Comparison of ENCODE assay signal across 8 mouse cellular contexts in genomic region chr16:78376745-78377570, GRCm38 (mm10). TPM values are rescaled to one million over a fixed set of nuclear protein-coding genes. Genes with fewer than 3 reads are reported as not detected.
DNase-seq lines count a peak whose midpoint lies in the region; ATAC-seq and TF ChIP-seq lines count a peak whose summit lies in the region.

TSS of gene Btg3 (minus strand) at chr16:78377192.

- H3K36me3 ChIP-seq in E14TG2a.4 (ENCODE audit: insufficient read depth, low read length), result peaks cover 11% of the 10 kb centered on the region
- H3K36me3 ChIP-seq in forebrain, embryonic 12.5 days (replicated peaks), result 0 out of 2 replicates have a peak, but pooled peaks cover 4% of the 10 kb centered on the region
- H3K36me3 ChIP-seq in heart, postnatal 0 days (replicated peaks; ENCODE audit: control insufficient read depth, insufficient read depth, low read length), result peaks cover 11% of the 10 kb centered on the region
- H3K36me3 ChIP-seq in liver, embryonic 16.5 days (ENCODE audit: control insufficient read depth, insufficient read depth), result peaks cover 3% of the 10 kb centered on the region; the same call in 1 of the 2 replicates
- 0 out of 2 replicates have a peak, but pooled peaks cover 10% of the 10 kb centered on the region for H3K36me3 ChIP-seq in neural tube, embryonic 13.5 days
- H3K36me3 ChIP-seq in testis, adult 2 months (ENCODE audit: control insufficient read depth, insufficient read depth, low read length), result no peaks in the 10 kb centered on the region

- ATAC-seq in forebrain, embryonic 12.5 days (ENCODE audit: low FRiP score), result peak; percentile 97
- ATAC-seq in heart, postnatal 0 days (ENCODE audit: insufficient read depth, low read depth), result peak; percentile 95
- ATAC-seq in liver, embryonic 16.5 days (ENCODE audit: low read depth), result peak; percentile 96
- ATAC-seq in neural tube, embryonic 13.5 days (ENCODE audit: low read depth), result peak; percentile 97

- peaks cover 31% of the 10 kb centered on the region for H3K4me1 ChIP-seq in E14TG2a.4 (replicated peaks; ENCODE audit: low read depth, low read length)
- peaks cover 17% of the 10 kb centered on the region for H3K4me1 ChIP-seq in forebrain, embryonic 12.5 days
- no peaks in the 10 kb centered on the region for H3K4me1 ChIP-seq in heart, postnatal 0 days (ENCODE audit: control insufficient read depth, insufficient read depth)
- peaks cover 10% of the 10 kb centered on the region for H3K4me1 ChIP-seq in liver, embryonic 16.5 days (ENCODE audit: control insufficient read depth, low read depth, low read length)
- H3K4me1 ChIP-seq in neural tube, embryonic 13.5 days (replicated peaks), result peaks cover 26% of the 10 kb centered on the region
- peaks cover 9% of the 10 kb centered on the region for H3K4me1 ChIP-seq in testis, adult 2 months (ENCODE audit: control insufficient read depth, insufficient read depth, low read length)

- 2% methylated on average over 55 of the region's 57 CpGs for WGBS in forebrain, embryonic 12.5 days
- 3% methylated on average over 47 of the region's 57 CpGs for WGBS in heart, postnatal 0 days
- 4% methylated on average over 39 of the region's 57 CpGs for WGBS in liver, embryonic 16.5 days (ENCODE audit: insufficient replicate concordance)
- whole genome bisulfite sequencing in neural tube, embryonic 13.5 days, result 3% methylated on average over 41 of the region's 57 CpGs

- no peak for TF ChIP-seq EP300 in heart, postnatal 0 days (IDR thresholded peaks at IDR 0.05; ENCODE audit: low read depth)

- peak within 1 kb of the TSS; percentile 68 for H3K4me2 ChIP-seq in forebrain, embryonic 12.5 days
- H3K4me2 ChIP-seq in heart, postnatal 0 days (ENCODE audit: low read depth, low read length), result peak within 1 kb of the TSS; percentile 63
- peak within 1 kb of the TSS; percentile 93 for H3K4me2 ChIP-seq in liver, embryonic 16.5 days (ENCODE audit: low read depth, low read length)
- H3K4me2 ChIP-seq in neural tube, embryonic 13.5 days, result peak within 1 kb of the TSS; percentile 62

- H3K4me3 ChIP-seq in E14TG2a.4 (replicated peaks; ENCODE audit: low read length), result peak within 1 kb of the TSS; percentile 91
- peak within 1 kb of the TSS; percentile 91 for H3K4me3 ChIP-seq in forebrain, embryonic 12.5 days (replicated peaks)
- H3K4me3 ChIP-seq in heart, postnatal 0 days (ENCODE audit: low read depth, low read length), result peak within 1 kb of the TSS; percentile 65
- H3K4me3 ChIP-seq in liver, embryonic 16.5 days (ENCODE audit: low read depth, low read length), result peak within 1 kb of the TSS; percentile 80
- H3K4me3 ChIP-seq in neural tube, embryonic 13.5 days, result peak within 1 kb of the TSS; percentile 73
- H3K4me3 ChIP-seq in testis, adult 2 months (ENCODE audit: control insufficient read depth, low read depth, low read length), result peak within 1 kb of the TSS; percentile 84

- H3K27me3 ChIP-seq in E14TG2a.4 (ENCODE audit: insufficient read depth, low read length), result peaks cover 17% of the 10 kb centered on the region
- 0 out of 2 replicates have a peak, but pooled peaks cover 3% of the 10 kb centered on the region for H3K27me3 ChIP-seq in forebrain, embryonic 12.5 days
- H3K27me3 ChIP-seq in heart, postnatal 0 days (ENCODE audit: control insufficient read depth, insufficient read depth, low read length), result no peaks in the 10 kb centered on the region
- H3K27me3 ChIP-seq in liver, embryonic 16.5 days (ENCODE audit: control insufficient read depth, insufficient read depth, low read depth, low read length), result no peaks in the 10 kb centered on the region
- H3K27me3 ChIP-seq in neural tube, embryonic 13.5 days, result no peaks in the 10 kb centered on the region
- H3K27me3 ChIP-seq in testis, adult 2 months (ENCODE audit: control insufficient read depth, insufficient read depth, low read length), result no peaks in the 10 kb centered on the region

- TF ChIP-seq POLR2A in testis, adult 2 months (IDR thresholded peaks at IDR 0.05; ENCODE audit: control insufficient read depth, low read depth, low read length), result no peak; the same call in 1 of the 2 replicates

- DNase-seq in c-Kit-positive CD71-positive TER-119-positive erythroid progenitor cells, embryonic 14.5 days (ENCODE audit: low spot score), result peak; percentile 86
- DNase-seq in heart, postnatal 0 days (ENCODE audit: low spot score), result peak; percentile 94
- peak; percentile 90 to 95 for DNase-seq in kidney, postnatal 4 days

- peak within 1 kb of the TSS; percentile 86 for H3K9ac ChIP-seq in forebrain, embryonic 12.5 days
- H3K9ac ChIP-seq in heart, postnatal 0 days (replicated peaks; ENCODE audit: low read depth, low read length), result peak within 1 kb of the TSS; percentile 85
- H3K9ac ChIP-seq in liver, embryonic 16.5 days (ENCODE audit: low read depth, low read length), result peak within 1 kb of the TSS; percentile 83
- peak within 1 kb of the TSS; percentile 82 for H3K9ac ChIP-seq in neural tube, embryonic 13.5 days

- TF ChIP-seq CTCF in E14TG2a.4 (conservative IDR thresholded peaks at IDR 0.05; ENCODE audit: low read length), result no peak
- TF ChIP-seq CTCF in heart, postnatal 0 days (IDR thresholded peaks at IDR 0.05; ENCODE audit: low read depth), result no peak
- no peak for TF ChIP-seq CTCF in testis, adult 2 months (IDR thresholded peaks at IDR 0.05; ENCODE audit: control insufficient read depth, insufficient read depth, insufficient replicate concordance, low read depth, low read length)

- peak within 1 kb of the TSS; percentile 66 for H3K27ac ChIP-seq in forebrain, embryonic 12.5 days
- peak within 1 kb of the TSS; percentile 79 for H3K27ac ChIP-seq in heart, postnatal 0 days (ENCODE audit: low read depth)
- H3K27ac ChIP-seq in liver, embryonic 16.5 days (ENCODE audit: low read length), result peak within 1 kb of the TSS; percentile 38
- peak within 1 kb of the TSS; percentile 64 for H3K27ac ChIP-seq in neural tube, embryonic 13.5 days (replicated peaks)
- H3K27ac ChIP-seq in testis, adult 2 months (ENCODE audit: control insufficient read depth, insufficient read depth, low read depth, low read length), result peak within 1 kb of the TSS; percentile 85

- no peaks in the 10 kb centered on the region for H3K9me3 ChIP-seq in E14TG2a.4 (ENCODE audit: low read length)
- no peaks in the 10 kb centered on the region for H3K9me3 ChIP-seq in forebrain, embryonic 12.5 days
- no peaks in the 10 kb centered on the region for H3K9me3 ChIP-seq in heart, postnatal 0 days (replicated peaks; ENCODE audit: control insufficient read depth, low read length)
- H3K9me3 ChIP-seq in liver, embryonic 16.5 days (replicated peaks; ENCODE audit: control insufficient read depth, low read length), result no peaks in the 10 kb centered on the region
- no peaks in the 10 kb centered on the region for H3K9me3 ChIP-seq in neural tube, embryonic 13.5 days

RNA-seq across cellular contexts. Expression of gene Btg3, which starts in this region (rescaled TPM):
- 43.5 and 46.1 TPM in 2 replicates for polyA plus RNA-seq in forebrain, embryonic 12.5 days (2016; fragmentation: Nextera tagmentation; extraction: Ambion mirVana)
- total RNA-seq in heart, postnatal 0 days (2014; rRNA removed; ENCODE audit: low replicate concordance), result 7.5 and 8.4 TPM in 2 replicates
- polyA plus RNA-seq in heart, postnatal 0 days (2015; fragmentation: Nextera tagmentation; extraction: Ambion mirVana), result 45.9 and 61.4 TPM in 2 replicates
- polyA plus RNA-seq in liver, embryonic 16.5 days (2015; fragmentation: Nextera tagmentation; extraction: Ambion mirVana), result 7.6 and 9.9 TPM in 2 replicates
- 23.8 and 25.3 TPM in 2 replicates for polyA plus RNA-seq in neural tube, embryonic 13.5 days (2015; fragmentation: Nextera tagmentation; extraction: Ambion mirVana)
- polyA plus RNA-seq in testis, adult 2 months (2012; rRNA removed), result 6.0 and 7.7 TPM in 2 replicates

Comparison
In these comparisons a context has a peak if more than half of its experiments do, and no peak if none do; other contexts are left out.
1. Peak in every context shown above with its lines: DNase-seq, ATAC-seq, H3K4me3 ChIP-seq and H3K27ac ChIP-seq.